Comparison of ENCODE assay signal across 11 mouse cellular contexts in the genomic region with DNA sequence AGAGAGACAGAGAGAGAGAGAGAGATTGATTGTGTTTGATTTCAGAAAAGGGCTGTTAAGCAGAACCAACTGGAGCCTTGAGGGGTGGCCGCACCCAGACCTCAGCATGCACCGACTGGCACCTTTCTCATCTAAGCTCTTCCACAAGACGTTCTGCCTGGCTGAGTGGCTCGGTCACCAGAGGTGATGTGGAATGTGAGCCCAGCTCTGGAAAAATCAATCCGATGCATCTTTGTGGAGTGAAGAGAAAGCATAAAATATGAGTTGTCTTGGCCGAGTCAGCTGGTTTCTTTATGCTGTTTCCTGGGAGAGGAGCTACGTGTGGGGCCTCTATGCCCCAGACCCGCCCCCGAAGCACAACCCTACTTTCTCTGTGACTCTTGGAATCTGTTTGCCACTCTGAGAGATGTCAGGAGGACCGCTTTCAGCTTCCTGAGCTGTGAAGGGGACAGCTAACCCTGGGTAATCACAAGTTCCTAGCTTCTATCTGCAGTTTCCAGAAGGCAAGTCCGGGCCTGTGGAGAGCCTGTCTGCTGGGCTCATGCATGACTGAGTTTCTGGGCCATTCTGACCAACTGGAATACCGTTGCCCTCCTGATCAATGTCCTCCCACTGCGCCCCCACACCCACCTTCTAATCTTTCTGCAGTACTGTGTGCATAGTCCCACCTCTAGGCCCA.
A peak's percentile ranks its signal among the peaks of the same experiment; 100 is the strongest.
DNase-seq lines count a peak whose midpoint lies in the region; ATAC-seq lines count a peak whose summit lies in the region.
"Had no signal": no experiment of that assay in that cellular context is flagged by ENCODE, and none has a peak within 500 bp of the region (broad histone marks: within the 10 kb centered on the region; RNA-seq: fewer than 3 reads in every experiment).

No protein-coding gene starts in this region.

- H3K36me3 ChIP-seq in neural tube, embryonic 15.5 days, result no peaks in the 10 kb centered on the region

- no peak overlapping the region for H3K9ac ChIP-seq in neural tube, embryonic 15.5 days (replicated peaks)

- intact Hi-C loops in heart, postnatal 14 days (cut with DNase I), result no loop called here

- no peak overlapping the region for H3K4me3 ChIP-seq in neural tube, embryonic 15.5 days (replicated peaks)
- H3K4me3 ChIP-seq: myocyte had no signal

- 0 out of 2 replicates have a peak, but pooled peaks have one; percentile 15 for ATAC-seq in neural tube, embryonic 15.5 days (ENCODE audit: low FRiP score)

- H3K4me1 ChIP-seq in neural tube, embryonic 15.5 days, result no peaks in the 10 kb centered on the region

- H3K4me2 ChIP-seq in neural tube, embryonic 15.5 days, result no peak overlapping the region

- no peaks in the 10 kb centered on the region; the same call in 1 of the 2 replicates for H3K27me3 ChIP-seq in neural tube, embryonic 15.5 days (replicated peaks)

- peak; percentile 31 to 43 for DNase-seq in cerebellum, adult 18-20 months
- no peak for DNase-seq in cerebellum, adult 8-10 months
- DNase-seq in cerebellum, postnatal 14 days, result peak; percentile 70 to 73
- DNase-seq in kidney, adult 8-10 months, result peak; percentile 72
- DNase-seq in gastrocnemius, adult 8-10 months (ENCODE audit: low spot score in 2 of 2), result no peak
- no peak for DNase-seq in heart, postnatal 14 days
- no peak for DNase-seq in lung, postnatal 10 days
- DNase-seq: adrenal gland, postnatal 14 days; heart, adult 11 months had no signal

- no peaks in the 10 kb centered on the region for H3K9me3 ChIP-seq in neural tube, embryonic 15.5 days (replicated peaks)

- WGBS in neural tube, embryonic 15.5 days, result 64% methylated on average over 13 of the region's 13 CpGs

- no peak overlapping the region for H3K27ac ChIP-seq in neural tube, embryonic 15.5 days (replicated peaks)

Comparison
In these comparisons a context has a peak if more than half of its experiments do, and no peak if none do; other contexts are left out.
1. DNase-seq: peak in cerebellum, adult 18-20 months (2 of 2), cerebellum, postnatal 14 days (2 of 2) and kidney, adult 8-10 months (2 of 2); none in cerebellum, adult 8-10 months (single experiment), gastrocnemius, adult 8-10 months (0 of 2), heart, postnatal 14 days (0 of 2) and lung, postnatal 10 days (single experiment).